In genomic region chrX:157644300-157644699, GRCm38 (mm10) we compare ENCODE assay signal across 9 mouse cellular contexts. TPM values are rescaled to one million over a fixed set of nuclear protein-coding genes. Genes with fewer than 3 reads are reported as not detected.
DNase-seq lines count a peak whose midpoint lies in the region; TF ChIP-seq lines count a peak whose summit lies in the region.
"Had no signal": no experiment of that assay in that cellular context is flagged by ENCODE, and none has a peak within 500 bp of the region (broad histone marks: within the 10 kb centered on the region; RNA-seq: fewer than 3 reads in every experiment).

No protein-coding gene starts in this region.

- TF ChIP-seq RAD21 in MEL (IDR thresholded peaks at IDR 0.05; ENCODE audit: low read depth, low read length): peak; percentile 95

- no peak overlapping the region for H3K27ac ChIP-seq in heart, adult 2 months
- no peak overlapping the region for H3K27ac ChIP-seq in MEL (ENCODE audit: control insufficient read depth, low read depth, low read length)
- H3K27ac ChIP-seq in cerebellum, adult 2 months (ENCODE audit: insufficient read depth, low read length): no peak overlapping the region
- H3K27ac ChIP-seq: liver, embryonic 13.5 days had no signal

- no peak overlapping the region for H3K9ac ChIP-seq in heart, adult 2 months (ENCODE audit: low read depth, low read length)
- H3K9ac ChIP-seq in MEL (ENCODE audit: control insufficient read depth, low read depth, low read length, poor library complexity, severe bottlenecking): no peak overlapping the region
- H3K9ac ChIP-seq: liver, embryonic 13.5 days had no signal

- no peaks in the 10 kb centered on the region for H3K9me3 ChIP-seq in MEL (replicated peaks; ENCODE audit: insufficient read depth, low read length)
- H3K9me3 ChIP-seq: liver, embryonic 13.5 days had no signal

- no peaks in the 10 kb centered on the region; the same call in 1 of the 2 replicates for H3K4me1 ChIP-seq in heart, adult 2 months (ENCODE audit: control insufficient read depth, insufficient read depth, low read length)
- no peaks in the 10 kb centered on the region for H3K4me1 ChIP-seq in MEL (ENCODE audit: control insufficient read depth in 1 of 2, insufficient read depth in 2 of 2, low read length in 2 of 2)
- no peaks in the 10 kb centered on the region for H3K4me1 ChIP-seq in cerebellum, adult 2 months (ENCODE audit: control insufficient read depth, insufficient read depth, low read length)
- H3K4me1 ChIP-seq: liver, embryonic 13.5 days had no signal

- TF ChIP-seq EP300 in heart, adult 2 months (IDR thresholded peaks at IDR 0.05; ENCODE audit: insufficient read depth, low read depth, low read length): 0 out of 2 replicates have a peak, but pooled peaks have one; percentile 28
- no peak for TF ChIP-seq EP300 in MEL (IDR thresholded peaks at IDR 0.05; ENCODE audit: low read depth in 1 of 2, low read length in 2 of 2)

- no peaks in the 10 kb centered on the region for H3K36me3 ChIP-seq in heart, adult 2 months (ENCODE audit: control insufficient read depth, insufficient read depth, low read length)
- H3K36me3 ChIP-seq in MEL (ENCODE audit: control insufficient read depth in 1 of 2, insufficient read depth in 2 of 2, low read length in 2 of 2): no peaks in the 10 kb centered on the region
- H3K36me3 ChIP-seq: liver, embryonic 13.5 days had no signal

- DNase-seq in heart, adult 2 months: peak; percentile 18 to 46
- DNase-seq in heart, postnatal 25 days (ENCODE audit: low spot score): no peak
- DNase-seq in MEL (ENCODE audit: low read depth, low spot score): peak; percentile 70
- DNase-seq in cerebellum, adult 2 months: peak; percentile 42 to 60
- DNase-seq in frontal cortex, postnatal 25 days (ENCODE audit: low spot score in 2 of 2): peak; percentile 9
- peak; percentile 58 to 60 for DNase-seq in kidney, postnatal 4 days
- peak; percentile 32 for DNase-seq in lung, postnatal 25 days (ENCODE audit: low spot score)
- peak; percentile 1 to 12 for DNase-seq in right cerebral cortex, postnatal 36 days (ENCODE audit: low spot score in 2 of 2)
- DNase-seq: liver, embryonic 13.5 days had no signal

- intact Hi-C loops in heart, adult 2 months (cut with DNase I): loop anchor here (1.0 kb wide), 2 partner anchors 81 to 158 kb away; no protein-coding TSS in a partner anchor
- intact Hi-C loops in heart, postnatal 25 days (cut with DNase I): loop anchor here (2.0 to 5.0 kb wide), 4 partner anchors 42 to 177 kb away; partner anchors contain the start of gene Yy2

- whole genome bisulfite sequencing in heart, adult 2 months: 16% methylated on average over 3 of the region's 3 CpGs
- 12% methylated on average over 3 of the region's 3 CpGs for WGBS in cerebellum, adult 2 months

- TF ChIP-seq CTCF in heart, adult 2 months (IDR thresholded peaks at IDR 0.05): peak; percentile 93
- peak; percentile 94 for TF ChIP-seq CTCF in MEL (IDR thresholded peaks at IDR 0.05 in 2 of 3, conservative IDR thresholded peaks at IDR 0.05 in 1 of 3; ENCODE audit: control insufficient read depth in 1 of 3, insufficient read depth in 1 of 3, low read depth in 2 of 3, low read length in 3 of 3, poor library complexity in 1 of 3, severe bottlenecking in 1 of 3)
- TF ChIP-seq CTCF in cerebellum, adult 2 months (IDR thresholded peaks at IDR 0.05; ENCODE audit: borderline replicate concordance, insufficient read depth, low read depth, low read length): peak; percentile 80

- no peaks in the 10 kb centered on the region for H3K79me2 ChIP-seq in heart, adult 2 months (replicated peaks; ENCODE audit: control insufficient read depth, insufficient read depth, low read length)
- H3K79me2 ChIP-seq in MEL (ENCODE audit: control insufficient read depth, insufficient read depth, low read length, poor library complexity): no peaks in the 10 kb centered on the region

- no peak for TF ChIP-seq POLR2A in heart, adult 2 months (IDR thresholded peaks at IDR 0.05; ENCODE audit: insufficient read depth, low read depth, low read length)
- TF ChIP-seq POLR2A in MEL (IDR thresholded peaks at IDR 0.05; ENCODE audit: control insufficient read depth in 1 of 2, insufficient read depth in 1 of 2, low read depth in 1 of 2, low read length in 2 of 2, poor library complexity in 1 of 2): no peak
- no peak for TF ChIP-seq POLR2A in cerebellum, adult 2 months (IDR thresholded peaks at IDR 0.05; ENCODE audit: borderline replicate concordance, insufficient read depth, low read length)

- H3K27me3 ChIP-seq in heart, adult 2 months (ENCODE audit: control insufficient read depth, insufficient read depth, low read length): no peaks in the 10 kb centered on the region
- H3K27me3 ChIP-seq in MEL (ENCODE audit: control insufficient read depth in 1 of 2, insufficient read depth in 2 of 2, low read length in 2 of 2): peaks cover under 1 to 6% of the 10 kb centered on the region in 2 experiments
- H3K27me3 ChIP-seq in cerebellum, adult 2 months (ENCODE audit: control insufficient read depth, insufficient read depth, low read length): no peaks in the 10 kb centered on the region
- H3K27me3 ChIP-seq: liver, embryonic 13.5 days had no signal

- H3K4me3 ChIP-seq in heart, adult 2 months: no peak overlapping the region
- no peak overlapping the region for H3K4me3 ChIP-seq in MEL (ENCODE audit: control insufficient read depth in 1 of 2, insufficient read depth in 1 of 2, low read depth in 2 of 2, low read length in 2 of 2)
- no peak overlapping the region for H3K4me3 ChIP-seq in cerebellum, adult 2 months (replicated peaks; ENCODE audit: insufficient read depth, low read depth, low read length)
- H3K4me3 ChIP-seq: liver, embryonic 13.5 days had no signal

TF ChIP-seq in MEL, 35 proteins besides CTCF, POLR2A, EP300 and RAD21:
- TF ChIP-seq MAZ (IDR thresholded peaks at IDR 0.05; ENCODE audit: low read depth, low read length) (no peak), TBP (IDR thresholded peaks at IDR 0.05; ENCODE audit: low read depth, low read length) (no peak), ZMIZ1 (IDR thresholded peaks at IDR 0.05; ENCODE audit: low read depth, low read length) (no peak), JUND (IDR thresholded peaks at IDR 0.05; ENCODE audit: low read depth, low read length) (no peak), ZNF384 (IDR thresholded peaks at IDR 0.05; ENCODE audit: low read depth, low read length) (no peak), CHD1 (IDR thresholded peaks at IDR 0.05; ENCODE audit: low read depth, low read length) (no peak), SMC3 (IDR thresholded peaks at IDR 0.05; ENCODE audit: low read depth, low read length) (peak; percentile 95), ZC3H11A (IDR thresholded peaks at IDR 0.05; ENCODE audit: low read depth, low read length) (peak; percentile 87)

RNA-seq across cellular contexts. Expression of gene Mbtps2, which starts 45.8 kb away (rescaled TPM):
- total RNA-seq in heart, adult 2 months (2021): 10 to 100 TPM; 12.5 to 16.0 TPM
- 9.0 and 22.4 TPM in 2 replicates for polyA plus RNA-seq in heart, adult 2 months (2012; rRNA removed)
- 10 to 100 TPM; 10.7 to 12.2 TPM for total RNA-seq in heart, postnatal 25 days (2021)
- 7.0 and 7.7 TPM in 2 replicates for total RNA-seq in MEL (2012; rRNA removed)
- polyA plus RNA-seq in MEL (2012; ENCODE audit: insufficient read depth in 1 of 2, insufficient read length in 2 of 2, low read depth in 1 of 2, low replicate concordance in 2 of 2, missing spikeins in 1 of 2): 100 to 1,000 TPM in 1 of 2 experiments, 10 to 100 TPM in 1; 31.8 to 209 TPM
- 29.9 and 30.1 TPM in 2 replicates for polyA plus RNA-seq in cerebellum, adult 2 months (2012; rRNA removed)

RNA-seq across cellular contexts. Expression of gene Smpx, which starts 54.4 kb away (rescaled TPM):
- 100 to 1,000 TPM; 347 to 358 TPM for total RNA-seq in heart, adult 2 months (2021)
- polyA plus RNA-seq in heart, adult 2 months (2012; rRNA removed): 194 and 339 TPM in 2 replicates
- 100 to 1,000 TPM; 393 to 458 TPM for total RNA-seq in heart, postnatal 25 days (2021)
- total RNA-seq in MEL (2012; rRNA removed): not detected in 2 replicates
- not detected for polyA plus RNA-seq in MEL (2012; ENCODE audit: insufficient read depth in 1 of 2, insufficient read length in 2 of 2, low read depth in 1 of 2, low replicate concordance in 2 of 2, missing spikeins in 1 of 2)
- 9.7 and 10.2 TPM in 2 replicates for polyA plus RNA-seq in cerebellum, adult 2 months (2012; rRNA removed)

Comparison
In these comparisons a context has a peak if more than half of its experiments do, and no peak if none do; other contexts are left out.
1. RNA of gene Smpx, which starts 54.4 kb away (total RNA-seq): 393 to 458 TPM in heart, postnatal 25 days and 347 to 358 TPM in heart, adult 2 months; not detected in MEL; every median in the first group is over 100 times any median in the second.
2. Peak in every context shown above with its lines, with median percentiles within 50 percentile points of each other: CTCF ChIP-seq.